Mouse (Mus musculus) right cerebral cortex, adult 18-20 months (tissue): ENCODE measurements around the gene Gm49325.

Source experiments
- DNase-seq: peaks from one replicate; pipeline ENCODE4 v3.0.0; 2022; ENCODE audit warnings: mixed read lengths

The Gm49325 gene

DNA sequence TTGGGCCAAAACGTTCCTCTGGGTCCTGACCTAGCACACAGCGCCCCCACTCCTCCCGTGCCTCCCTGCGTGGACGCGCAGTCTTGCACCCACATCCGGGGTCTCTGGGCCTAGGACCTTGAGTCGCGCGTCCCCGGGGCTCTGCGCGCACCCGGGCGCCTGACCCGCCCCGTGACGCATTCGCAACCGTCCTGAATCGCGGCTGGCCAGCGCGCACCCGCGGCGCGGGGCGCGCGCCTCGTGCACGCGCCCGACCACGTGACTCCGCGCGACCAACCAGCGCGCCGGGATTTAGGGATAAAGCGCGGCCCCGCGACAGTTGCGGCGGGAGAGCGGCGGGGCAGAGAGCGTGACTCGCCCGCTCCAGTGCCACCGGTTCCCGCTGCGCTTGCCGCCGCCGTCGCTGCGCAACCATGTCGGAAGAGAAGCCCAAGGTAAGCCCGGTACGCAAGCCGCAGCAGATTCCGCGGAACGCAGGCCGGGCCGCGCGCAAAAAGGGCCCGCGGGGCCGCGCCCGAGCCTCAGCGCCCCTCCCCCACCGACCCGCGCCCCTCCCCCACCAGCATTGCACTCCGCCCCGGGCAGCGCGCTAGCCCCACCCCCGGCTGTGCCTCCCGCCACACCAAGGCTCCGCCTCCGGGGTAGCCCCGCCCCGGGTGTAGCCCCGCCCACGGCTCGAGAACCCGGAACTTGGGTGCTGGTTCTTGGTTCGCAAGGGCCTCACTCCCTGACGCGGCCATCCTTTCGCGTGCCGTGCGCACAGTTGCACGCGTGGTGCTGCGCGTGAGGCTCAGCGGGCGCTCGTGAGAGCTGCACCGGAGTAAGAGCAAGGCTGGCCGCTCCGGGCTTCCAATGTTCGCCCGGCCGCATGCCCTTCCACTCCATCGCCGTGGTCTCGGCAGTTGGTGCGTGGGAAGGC, at the start of gene Gm49325, which contains the start of gene Sumo3:
Gm49325 (plus strand) TSS at position 290 of the 919 bp plus-strand sequence.
Sumo3 (plus strand) TSS at position 190 of the 919 bp plus-strand sequence.
- DNase-seq, result peak; percentile 95

GRCm38 (mm10) chr10:77556631-77557030, 49.4 kb upstream of the Gm49325 start:
- DNase-seq, result no peak

- no peak for DNase-seq
These were observed 48.4 kb upstream of the Gm49325 start for GRCm38 (mm10) chr10:77557641-77558040.

GRCm38 (mm10) chr10:77560090-77560489, 45.9 kb upstream of the Gm49325 start:
- DNase-seq, result no peak

- DNase-seq, result no peak
These were observed 45.2 kb upstream of the Gm49325 start for GRCm38 (mm10) chr10:77560830-77561229.

GRCm38 (mm10) chr10:77561508-77561907, 44.5 kb upstream of the Gm49325 start:
- DNase-seq, result no peak

DNA sequence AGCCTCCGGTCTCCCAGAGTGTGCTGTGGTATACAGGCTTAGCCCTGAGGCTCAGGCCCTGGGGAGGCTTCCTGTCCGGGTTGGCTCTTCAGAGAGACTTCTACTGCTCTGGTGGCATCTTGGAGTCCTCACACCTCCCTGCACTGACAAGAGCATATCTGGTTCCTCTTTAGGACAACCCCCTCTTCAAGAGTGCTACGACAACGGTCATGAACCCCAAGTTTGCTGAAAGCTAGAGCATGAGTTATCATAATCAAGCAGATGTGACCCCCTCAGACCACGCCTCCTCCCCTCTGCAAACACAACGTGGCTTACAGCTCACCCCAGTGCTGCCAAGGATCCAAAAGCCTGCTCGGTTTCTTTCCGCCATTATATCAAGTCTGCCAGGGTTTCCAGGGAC, 41.0 kb upstream of the Gm49325 start:
- DNase-seq, result no peak

DNA sequence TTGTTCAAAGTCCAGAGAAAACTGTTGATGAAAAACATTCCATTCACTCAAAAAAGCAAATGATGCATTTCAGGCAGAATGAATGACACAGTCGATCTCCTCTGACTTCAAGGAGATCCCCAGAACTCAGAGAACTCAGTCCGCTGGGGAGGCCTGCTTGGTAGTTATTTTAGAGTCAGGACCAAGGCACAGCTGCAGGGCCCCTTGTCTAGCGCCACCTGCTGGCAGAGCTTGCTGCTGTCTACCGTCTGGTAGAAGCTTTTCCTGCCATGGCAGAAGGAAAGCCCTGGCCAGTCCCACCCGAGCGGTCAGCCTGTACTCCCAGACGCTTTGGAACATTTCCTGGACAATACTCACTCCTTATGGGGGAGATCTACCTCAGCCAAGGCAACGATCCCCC, 39.3 kb upstream of the Gm49325 start:
- peak; percentile 73 for DNase-seq

DNA sequence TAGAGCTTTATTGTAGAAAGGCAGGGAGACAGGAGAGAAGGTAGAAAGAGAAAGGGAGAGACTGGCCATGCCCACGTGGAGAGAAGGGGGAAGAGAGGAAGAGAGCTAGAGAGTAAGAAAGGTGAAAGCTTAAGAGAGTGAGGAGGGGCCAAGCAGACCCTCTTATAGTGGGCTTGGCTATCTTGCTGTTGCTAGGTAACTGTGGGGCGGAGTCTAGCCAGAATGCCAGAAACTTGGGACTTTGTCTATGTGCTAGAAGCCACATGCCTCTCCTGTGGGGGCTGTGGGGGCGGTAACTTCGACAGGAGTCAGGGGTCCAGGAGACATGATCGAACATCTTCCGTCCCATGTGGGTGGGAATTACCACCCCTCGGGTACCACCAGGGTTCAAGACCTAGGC, 36.5 kb upstream of the Gm49325 start:
- DNase-seq, result no peak

GRCm38 (mm10) chr10:77569973-77570658, 35.9 kb upstream of the Gm49325 start:
- DNase-seq, result no peak

GRCm38 (mm10) chr10:77572225-77572624, 33.8 kb upstream of the Gm49325 start:
- DNase-seq, result no peak

DNA sequence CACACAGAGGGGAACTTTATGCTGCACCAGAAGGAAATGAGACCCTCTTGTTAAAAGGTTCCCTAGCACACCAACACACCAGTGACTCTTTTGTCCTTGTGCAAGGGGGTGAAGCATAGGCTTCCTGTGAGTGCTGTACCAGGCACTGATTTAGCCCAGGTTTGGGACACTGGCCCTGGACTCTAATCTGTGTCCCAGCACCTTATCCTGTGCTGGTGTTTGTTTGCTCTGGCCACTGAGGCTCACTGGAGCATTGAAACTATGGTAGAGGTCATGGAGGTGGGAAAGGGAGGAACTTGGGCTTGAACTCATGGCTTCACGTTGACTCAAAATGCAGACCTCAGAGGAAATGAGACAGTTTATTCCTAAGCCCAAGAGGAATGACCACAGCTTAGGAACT, 32.8 kb upstream of the Gm49325 start:
- no peak for DNase-seq

DNA sequence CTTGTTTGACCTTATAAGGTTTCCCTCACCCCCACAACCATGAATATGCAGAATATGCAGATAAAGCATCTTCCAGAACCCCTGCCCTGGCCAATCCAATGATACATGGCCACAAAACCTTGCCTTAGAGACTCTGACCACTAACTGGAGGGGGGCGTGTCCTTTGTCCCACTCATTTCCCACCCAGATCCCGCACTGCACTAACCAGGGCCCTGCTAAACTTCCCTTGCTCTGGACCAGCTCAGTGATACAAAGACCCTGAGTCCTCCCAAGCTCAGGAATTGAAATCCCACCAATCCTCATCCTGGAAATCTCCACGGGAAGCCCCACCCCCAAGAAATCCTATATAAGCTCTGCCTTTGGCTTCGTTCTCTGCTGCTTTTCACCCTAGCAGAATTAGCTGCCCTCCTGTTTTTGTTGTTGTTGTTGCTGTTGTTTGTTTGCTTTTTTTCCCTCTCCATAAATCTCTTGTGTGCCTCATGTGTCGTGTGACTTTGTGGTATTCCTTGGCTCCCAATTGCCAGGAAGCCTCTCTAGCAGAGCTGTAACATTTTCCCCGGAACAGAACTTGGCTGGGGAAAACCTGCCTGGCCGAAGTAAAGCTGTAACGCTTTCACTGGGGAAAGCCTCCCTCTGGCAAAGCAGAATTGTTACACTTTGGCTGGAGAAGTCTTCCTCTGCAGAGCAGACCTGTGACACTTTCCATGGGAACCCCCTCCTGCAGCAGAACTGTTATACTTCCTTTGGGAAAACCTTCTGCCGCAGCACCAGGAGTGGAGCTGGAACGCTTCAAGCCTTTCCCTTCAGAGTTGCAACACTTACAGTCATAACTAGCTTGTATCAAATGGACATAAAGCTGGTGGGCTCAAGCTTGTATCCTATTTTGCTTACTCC, 25.7 kb upstream of the Gm49325 start:
- DNase-seq, result no peak

GRCm38 (mm10) chr10:77581023-77581407, 25.0 kb upstream of the Gm49325 start:
- no peak for DNase-seq

DNA sequence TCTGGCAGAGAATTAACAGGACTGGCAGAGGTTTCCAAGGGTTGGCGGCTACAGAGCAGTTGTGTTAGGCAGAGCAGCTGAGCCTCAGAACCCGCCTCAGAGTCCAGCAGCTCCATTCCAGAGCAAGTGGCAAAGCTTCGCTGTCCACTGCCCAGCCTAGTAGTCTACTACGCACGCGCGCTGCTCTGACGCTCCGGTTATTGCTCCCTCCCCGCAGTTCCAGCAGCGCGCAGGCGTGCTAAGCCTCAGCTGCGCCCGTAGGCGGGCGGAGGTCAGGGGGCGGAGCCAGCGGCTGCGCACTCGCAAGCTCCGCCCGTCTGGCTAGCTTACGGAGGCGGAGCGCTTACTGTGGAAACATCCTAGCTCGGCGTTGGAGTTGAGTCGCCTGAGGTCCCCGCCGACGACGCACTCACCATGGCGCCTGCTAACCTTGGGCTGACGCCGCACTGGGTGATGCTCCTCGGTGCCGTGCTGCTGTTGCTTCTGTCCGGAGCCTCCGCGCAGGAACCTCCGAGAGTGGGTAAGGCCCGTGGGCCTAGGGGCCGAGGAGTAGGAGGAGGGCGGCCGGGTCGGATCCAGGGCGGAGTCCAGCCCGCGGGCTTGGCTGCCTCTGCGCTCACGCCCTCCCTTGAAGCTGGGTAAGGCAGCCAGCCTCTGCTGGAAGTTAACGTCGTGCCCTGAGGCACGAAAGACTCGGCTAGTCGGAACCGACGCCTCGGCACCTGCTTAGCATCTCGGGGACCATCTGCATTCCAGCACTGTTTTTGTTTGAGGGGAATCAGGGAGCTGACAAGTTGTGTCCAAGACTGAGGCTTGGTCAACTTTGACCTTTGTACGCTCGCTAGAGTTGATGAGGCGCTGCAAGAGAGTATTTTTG, 24.4 kb upstream of the Gm49325 start, which contains the start of gene Pttg1ip:
Pttg1ip (plus strand) TSS at position 313 of the 877 bp plus-strand sequence.
- peak; percentile 97 for DNase-seq

DNA sequence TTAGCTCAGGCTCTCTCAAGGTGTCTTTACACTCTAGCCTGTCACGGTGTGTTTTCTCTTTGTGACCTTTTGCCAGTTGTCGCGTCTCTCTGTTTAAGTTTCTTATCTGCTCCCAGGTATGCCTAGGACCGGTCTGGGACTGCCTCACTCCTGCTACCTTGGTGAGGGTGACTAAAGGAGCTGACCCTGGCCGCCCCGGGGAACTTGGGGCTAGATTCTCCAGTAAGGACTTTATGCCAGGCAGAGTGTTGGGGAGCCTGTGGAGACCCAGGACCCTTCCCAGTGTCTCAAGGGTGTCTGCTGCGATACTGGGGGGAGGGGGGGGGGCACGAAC, 23.7 kb upstream of the Gm49325 start:
- DNase-seq, result no peak

GRCm38 (mm10) chr10:77583795-77584422, 22.1 kb upstream of the Gm49325 start:
- no peak for DNase-seq

DNA sequence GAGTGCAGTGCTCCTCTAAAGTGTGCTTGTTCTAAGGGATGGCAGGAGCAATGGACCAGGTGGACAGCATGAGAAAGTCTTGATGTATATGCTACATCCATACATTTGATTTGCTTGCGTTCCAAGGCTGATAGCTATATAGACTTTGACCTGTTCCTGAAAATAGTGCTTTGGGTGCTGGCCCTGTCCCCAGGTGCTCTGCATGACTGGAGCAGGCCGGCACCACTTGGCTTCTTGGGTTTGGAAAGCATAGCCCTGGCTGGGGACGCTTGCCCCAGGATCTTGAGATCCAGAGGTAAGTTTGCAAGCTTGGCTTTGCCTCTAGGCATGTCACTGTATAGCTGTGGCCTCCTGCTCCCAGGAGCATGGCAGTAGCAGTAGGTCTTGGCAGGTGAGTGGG, 19.4 kb upstream of the Gm49325 start:
- DNase-seq, result no peak

- no peak for DNase-seq
These were observed 18.8 kb upstream of the Gm49325 start for GRCm38 (mm10) chr10:77587091-77587775.

DNA sequence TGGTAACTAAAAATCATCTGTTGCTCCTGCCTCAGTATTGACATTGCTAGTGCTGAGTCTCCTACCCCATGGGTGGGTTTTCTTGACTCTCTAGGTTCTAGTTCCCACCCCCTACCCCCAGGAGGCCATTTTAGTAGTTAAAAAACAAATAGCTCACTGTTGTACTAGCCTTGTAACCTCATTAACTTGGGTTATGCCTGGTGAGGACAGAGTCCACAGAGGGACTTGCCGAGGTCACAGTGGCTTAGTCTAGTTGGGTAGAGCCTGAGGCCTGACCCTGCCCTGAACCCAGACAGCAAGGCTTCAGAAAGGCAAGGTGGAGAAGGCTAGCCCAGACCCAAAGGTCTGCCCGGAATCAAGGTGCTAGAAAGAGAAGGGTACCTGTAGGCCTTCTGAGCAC, 18.0 kb upstream of the Gm49325 start:
- DNase-seq, result no peak

DNA sequence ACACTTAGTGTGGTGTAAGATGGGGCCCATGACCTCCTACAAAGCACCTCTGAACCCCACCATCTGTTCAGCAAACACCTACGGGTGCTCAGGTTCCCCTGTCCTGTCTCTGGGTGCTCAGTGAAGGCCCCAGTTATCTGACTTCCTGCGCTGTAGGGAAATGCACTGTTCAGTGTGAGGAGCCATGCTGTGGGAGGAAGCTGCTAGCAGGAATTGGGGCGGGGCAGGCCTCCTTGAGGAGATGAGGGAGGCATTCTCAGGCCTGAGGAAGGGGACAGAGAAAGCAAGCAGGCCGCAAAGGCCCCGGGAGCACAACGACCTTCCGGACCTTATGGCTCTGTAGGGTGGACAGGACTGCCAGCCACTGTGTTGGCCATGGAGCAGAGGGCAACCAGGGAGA, 16.9 kb upstream of the Gm49325 start:
- DNase-seq, result no peak
